Mouse (Mus musculus) hindbrain, embryonic 13.5 days (tissue): ENCODE measurements at regions not wholly inside any gene's neighbourhood (a gene's known extent, or its start where the extent isn't known, plus 50 kb on each side); places are given as distances from the start of the nearest gene placed in this dataset.

ENCODE experiments used
- ATAC-seq: fragments of 200-750 bp; cut with Nextera tagmentation; 2 replicates; pipeline ENCODE4 v1.8.0; 2017; ENCODE audit warnings: moderate TSS enrichment; ENCODE audit not compliant: low FRiP score
- H3K27ac ChIP-seq: fragments of 300-500 bp; sonication (generic); 2 replicates; pipeline ENCODE4 v1.5.1; 2015; ENCODE audit warnings: inconsistent platforms, mild to moderate bottlenecking, moderate library complexity
- H3K27me3 ChIP-seq: fragments of 300-500 bp; sonication (generic); 2 replicates; pipeline ENCODE4 v1.6.1; 2015; ENCODE audit warnings: mild to moderate bottlenecking, inconsistent platforms
- H3K36me3 ChIP-seq: fragments of 300-500 bp; sonication (generic); 2 replicates; pipeline ENCODE4 v1.6.1; 2015; ENCODE audit warnings: mild to moderate bottlenecking, inconsistent platforms
- H3K4me1 ChIP-seq: fragments of 300-500 bp; sonication (generic); replicated peaks from 2 replicates; pipeline ENCODE4 v1.6.1; 2015; ENCODE audit warnings: inconsistent platforms
- H3K4me2 ChIP-seq: fragments of 300-500 bp; sonication (generic); 2 replicates; pipeline ENCODE4 v1.6.1; 2015; ENCODE audit warnings: inconsistent platforms, mild to moderate bottlenecking, moderate library complexity
- H3K4me3 ChIP-seq: fragments of 300-500 bp; sonication (generic); 2 replicates; pipeline ENCODE4 v1.5.1; 2015; ENCODE audit warnings: mild to moderate bottlenecking, inconsistent platforms
- H3K9ac ChIP-seq: fragments of 300-500 bp; sonication (generic); 2 replicates; pipeline ENCODE4 v1.6.1; 2015; ENCODE audit warnings: mild to moderate bottlenecking, inconsistent platforms
- H3K9me3 ChIP-seq: fragments of 300-500 bp; sonication (generic); 2 replicates; pipeline ENCODE4 v1.6.1; 2016; ENCODE audit warnings: inconsistent platforms
- WGBS: fragments of 180-500 bp; shearing (Covaris S2); methylation state at CpG from one replicate; pipeline ENCODE4 v1.1.7; 2015; 5-methylcytosine and 5-hydroxymethylcytosine counted together

GRCm38 (mm10) chr3:105130228-105130627 is 63.6 kb downstream of the 4930564D02Rik start:
- Histone ChIP-seq H3K36me3 (no peaks in the 10 kb centered on the region), H3K27ac (no peak overlapping the region), H3K4me2 (no peak overlapping the region), H3K4me3 (no peak overlapping the region), H3K27me3 (no peaks in the 10 kb centered on the region), H3K4me1 (peaks cover 6% of the 10 kb centered on the region; the same call in 1 of the 2 replicates), H3K9ac (no peak overlapping the region), H3K9me3 (no peaks in the 10 kb centered on the region)
- no peak for ATAC-seq
- WGBS, result 93% methylated on average over 4 of the region's 4 CpGs

GRCm38 (mm10) chr3:105131053-105131452 is 64.4 kb downstream of the 4930564D02Rik start:
- Histone ChIP-seq H3K36me3 (no peaks in the 10 kb centered on the region), H3K27me3 (no peaks in the 10 kb centered on the region), H3K9me3 (no peaks in the 10 kb centered on the region), H3K27ac (no peak overlapping the region), H3K9ac (no peak overlapping the region), H3K4me3 (no peak overlapping the region), H3K4me2 (no peak overlapping the region), H3K4me1 (peaks cover 6% of the 10 kb centered on the region; the same call in 1 of the 2 replicates)
- WGBS, result 82% methylated on average over 6 of the region's 6 CpGs
- ATAC-seq, result no peak

- Histone ChIP-seq H3K27ac (no peak overlapping the region), H3K36me3 (no peaks in the 10 kb centered on the region), H3K4me2 (no peak overlapping the region), H3K9me3 (no peaks in the 10 kb centered on the region), H3K4me3 (no peak overlapping the region), H3K9ac (no peak overlapping the region), H3K27me3 (no peaks in the 10 kb centered on the region), H3K4me1 (peaks cover under 1% of the 10 kb centered on the region; the same call in 1 of the 2 replicates)
- 90% methylated on average over 4 of the region's 4 CpGs for WGBS
- ATAC-seq, result no peak
These were observed 66.4 kb downstream of the 4930564D02Rik start for GRCm38 (mm10) chr3:105133011-105133410.

DNA sequence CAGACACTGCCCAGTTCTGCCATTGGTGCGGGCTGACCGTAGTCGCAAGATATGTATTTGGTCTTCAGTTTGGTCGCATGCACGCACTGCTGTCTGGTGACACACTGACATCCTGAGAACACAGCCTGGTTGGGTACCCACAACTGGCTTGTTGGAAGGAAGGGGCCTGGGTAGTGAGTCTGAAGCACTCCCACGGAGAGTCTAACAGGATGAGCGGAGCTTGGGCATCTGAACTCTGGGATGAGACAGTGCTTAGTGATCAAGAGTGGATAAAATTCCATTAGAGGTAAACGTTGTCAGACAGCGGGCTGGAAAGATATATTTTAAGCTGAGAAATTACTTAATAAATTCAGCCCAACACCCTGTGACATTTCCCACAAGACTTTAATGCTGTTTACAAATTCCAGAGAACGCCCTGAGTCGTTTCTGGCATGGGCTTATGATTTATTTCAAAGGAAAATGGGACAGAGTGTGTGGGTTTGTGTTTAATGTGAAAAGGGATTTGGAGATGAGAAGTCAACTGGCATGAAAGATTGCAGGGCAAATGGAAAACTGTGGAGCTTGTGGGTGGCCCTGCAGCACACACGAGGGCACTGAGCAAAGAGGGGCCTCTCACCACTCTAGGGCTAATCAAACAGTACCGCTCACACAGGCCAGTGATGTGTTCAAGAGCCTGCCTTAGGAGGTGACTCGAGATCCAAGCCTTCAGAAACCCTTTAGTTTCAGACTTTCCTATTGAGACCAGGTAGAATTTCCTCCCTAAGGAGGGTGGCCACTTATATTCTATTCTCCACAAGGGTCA is 74.7 kb downstream of the 4930564D02Rik start:
- Histone ChIP-seq H3K4me3 (no peak overlapping the region), H3K27me3 (no peaks in the 10 kb centered on the region), H3K36me3 (no peaks in the 10 kb centered on the region), H3K4me1 (no peaks in the 10 kb centered on the region), H3K27ac (no peak overlapping the region), H3K9me3 (no peaks in the 10 kb centered on the region), H3K4me2 (no peak overlapping the region), H3K9ac (no peak overlapping the region)
- 85% methylated on average over 14 of the region's 14 CpGs for WGBS
- ATAC-seq, result no peak

- Histone ChIP-seq H3K9me3 (no peaks in the 10 kb centered on the region), H3K27ac (no peak overlapping the region), H3K36me3 (no peaks in the 10 kb centered on the region), H3K9ac (no peak overlapping the region), H3K4me1 (no peaks in the 10 kb centered on the region), H3K27me3 (no peaks in the 10 kb centered on the region), H3K4me2 (no peak overlapping the region), H3K4me3 (no peak overlapping the region)
- no peak for ATAC-seq
These were observed 76.0 kb downstream of the 4930564D02Rik start for GRCm38 (mm10) chr3:105142631-105143030.

DNA sequence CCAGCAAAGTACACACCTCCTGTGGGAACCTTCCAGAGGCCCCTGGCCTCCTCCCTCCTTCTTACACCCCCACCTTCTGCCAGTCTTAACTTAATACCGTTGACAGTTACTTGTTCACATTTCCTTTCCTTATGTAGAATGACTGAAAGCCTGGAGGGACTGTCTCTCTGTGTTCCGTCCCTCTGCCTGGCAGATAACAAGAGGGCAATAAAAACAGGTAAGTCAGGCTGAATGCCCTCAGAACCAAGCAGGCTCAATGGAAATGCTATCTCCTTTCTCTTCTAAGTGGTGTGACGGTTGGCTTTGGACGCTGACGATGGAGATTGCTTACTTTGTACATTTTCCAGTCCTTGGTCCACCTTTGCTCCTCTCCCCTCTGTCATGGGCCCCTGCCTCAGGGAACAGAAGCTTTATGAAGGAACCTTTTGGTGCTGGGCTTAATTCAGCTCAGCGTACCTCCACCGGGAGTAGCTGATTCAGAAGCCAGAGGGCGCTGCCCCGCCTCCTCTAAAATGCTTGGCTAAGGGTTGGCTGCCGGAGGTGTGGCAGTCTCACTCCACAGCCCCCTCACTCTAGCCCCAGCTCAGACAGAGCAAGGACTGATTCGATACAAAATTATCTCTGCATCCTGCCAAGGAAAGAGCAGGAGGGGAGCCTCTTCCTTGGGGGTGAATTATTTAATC is 85.0 kb downstream of the 4930564D02Rik start:
- no peaks in the 10 kb centered on the region for H3K9me3 ChIP-seq
- no peak overlapping the region for H3K4me2 ChIP-seq
- H3K36me3 ChIP-seq, result no peaks in the 10 kb centered on the region
- H3K27ac ChIP-seq, result no peak overlapping the region
- H3K4me3 ChIP-seq, result no peak overlapping the region
- no peaks in the 10 kb centered on the region for H3K27me3 ChIP-seq
- 20% methylated on average over 11 of the region's 11 CpGs for WGBS
- peak; percentile 61 for ATAC-seq
- H3K4me1 ChIP-seq, result peaks cover 16% of the 10 kb centered on the region
- H3K9ac ChIP-seq, result no peak overlapping the region

GRCm38 (mm10) chr3:105152158-105152541 is 85.5 kb downstream of the 4930564D02Rik start:
- 4% methylated on average over 1 of the region's 1 CpGs for WGBS
- H3K9ac ChIP-seq, result no peak overlapping the region
- ATAC-seq, result no peak
- no peak overlapping the region for H3K4me3 ChIP-seq
- no peaks in the 10 kb centered on the region for H3K36me3 ChIP-seq
- 0 out of 2 replicates have a peak overlapping the region, but pooled peaks have one; percentile 10 for H3K27ac ChIP-seq
- H3K27me3 ChIP-seq, result no peaks in the 10 kb centered on the region
- no peaks in the 10 kb centered on the region for H3K9me3 ChIP-seq
- H3K4me1 ChIP-seq, result peaks cover 16% of the 10 kb centered on the region
- no peak overlapping the region for H3K4me2 ChIP-seq

- Histone ChIP-seq H3K4me1 (no peaks in the 10 kb centered on the region), H3K9me3 (no peaks in the 10 kb centered on the region), H3K27me3 (no peaks in the 10 kb centered on the region), H3K4me3 (no peak overlapping the region), H3K27ac (no peak overlapping the region), H3K36me3 (no peaks in the 10 kb centered on the region), H3K4me2 (no peak overlapping the region), H3K9ac (no peak overlapping the region)
- ATAC-seq, result no peak
- 87% methylated on average over 2 of the region's 2 CpGs for WGBS
These were observed 91.7 kb downstream of the 4930564D02Rik start for GRCm38 (mm10) chr3:105158376-105158775.

GRCm38 (mm10) chr3:105165355-105165754 is 98.7 kb downstream of the 4930564D02Rik start:
- Histone ChIP-seq H3K4me2 (no peak overlapping the region), H3K4me3 (no peak overlapping the region), H3K9ac (no peak overlapping the region), H3K36me3 (no peaks in the 10 kb centered on the region), H3K4me1 (peaks cover 9% of the 10 kb centered on the region), H3K9me3 (no peaks in the 10 kb centered on the region), H3K27me3 (no peaks in the 10 kb centered on the region), H3K27ac (no peak overlapping the region)
- 71% methylated on average over 2 of the region's 2 CpGs for WGBS
- ATAC-seq, result no peak

- 42% methylated on average over 4 of the region's 4 CpGs for WGBS
- no peak overlapping the region for H3K4me2 ChIP-seq
- H3K4me3 ChIP-seq, result no peak overlapping the region
- no peaks in the 10 kb centered on the region for H3K36me3 ChIP-seq
- ATAC-seq, result peak; percentile 62
- H3K4me1 ChIP-seq, result peaks cover 17% of the 10 kb centered on the region
- no peaks in the 10 kb centered on the region for H3K27me3 ChIP-seq
- H3K27ac ChIP-seq, result 0 out of 2 replicates have a peak overlapping the region, but pooled peaks have one; percentile 40
- no peak overlapping the region for H3K9ac ChIP-seq
- H3K9me3 ChIP-seq, result no peaks in the 10 kb centered on the region
These were observed 102.5 kb downstream of the 4930564D02Rik start for GRCm38 (mm10) chr3:105169117-105169516.

GRCm38 (mm10) chr3:105171527-105171926 is 104.9 kb downstream of the 4930564D02Rik start:
- H3K9me3 ChIP-seq, result no peaks in the 10 kb centered on the region
- H3K27ac ChIP-seq, result peak overlapping the region; percentile 18; the same call in 1 of the 2 replicates
- no peak overlapping the region for H3K9ac ChIP-seq
- 0 out of 2 replicates have a peak, but pooled peaks have one; percentile 49 for ATAC-seq
- no peaks in the 10 kb centered on the region for H3K27me3 ChIP-seq
- peaks cover 17% of the 10 kb centered on the region for H3K4me1 ChIP-seq
- H3K4me3 ChIP-seq, result no peak overlapping the region
- no peaks in the 10 kb centered on the region for H3K36me3 ChIP-seq
- 71% methylated on average over 5 of the region's 5 CpGs for WGBS
- no peak overlapping the region for H3K4me2 ChIP-seq

GRCm38 (mm10) chr3:105172054-105172453 is 105.4 kb downstream of the 4930564D02Rik start:
- no peaks in the 10 kb centered on the region for H3K36me3 ChIP-seq
- H3K27ac ChIP-seq, result peak overlapping the region; percentile 18; the same call in 1 of the 2 replicates
- H3K9ac ChIP-seq, result no peak overlapping the region
- no peak overlapping the region for H3K4me3 ChIP-seq
- no peak for ATAC-seq
- no peaks in the 10 kb centered on the region for H3K27me3 ChIP-seq
- H3K4me1 ChIP-seq, result peaks cover 17% of the 10 kb centered on the region
- 59% methylated on average over 1 of the region's 1 CpGs for WGBS
- no peak overlapping the region for H3K4me2 ChIP-seq
- H3K9me3 ChIP-seq, result no peaks in the 10 kb centered on the region
